Mouse (Mus musculus) left cerebral cortex, postnatal 14 days (tissue): Measurements from ENCODE around the gene Dlx5. TPM values are rescaled to one million over a fixed set of nuclear protein-coding genes. Genes with fewer than 3 reads are reported as not detected.

Source experiments
- DNase-seq, 2 experiments: peaks; one replicate each; pipeline ENCODE4 v3.0.0; 2021 to 2022; ENCODE audit warnings: low spot score in 2 of 2, mixed read lengths in 1 of 2
- intact Hi-C: fragments of 180-260 bp; cut with DNase I; formaldehyde crosslinking; loops from one replicate; pipeline ENCODE4 v1.15.1; 2025
- total RNA-seq, 2 experiments: library from RNA; stranded (reverse); gene quantifications; 2 replicates each; pipeline ENCODE4 v1.2.3; 2021

Dlx5 gene
- total RNA-seq, 2 experiments from 2014 or later, result 6.4 to 6.9 TPM

DNA sequence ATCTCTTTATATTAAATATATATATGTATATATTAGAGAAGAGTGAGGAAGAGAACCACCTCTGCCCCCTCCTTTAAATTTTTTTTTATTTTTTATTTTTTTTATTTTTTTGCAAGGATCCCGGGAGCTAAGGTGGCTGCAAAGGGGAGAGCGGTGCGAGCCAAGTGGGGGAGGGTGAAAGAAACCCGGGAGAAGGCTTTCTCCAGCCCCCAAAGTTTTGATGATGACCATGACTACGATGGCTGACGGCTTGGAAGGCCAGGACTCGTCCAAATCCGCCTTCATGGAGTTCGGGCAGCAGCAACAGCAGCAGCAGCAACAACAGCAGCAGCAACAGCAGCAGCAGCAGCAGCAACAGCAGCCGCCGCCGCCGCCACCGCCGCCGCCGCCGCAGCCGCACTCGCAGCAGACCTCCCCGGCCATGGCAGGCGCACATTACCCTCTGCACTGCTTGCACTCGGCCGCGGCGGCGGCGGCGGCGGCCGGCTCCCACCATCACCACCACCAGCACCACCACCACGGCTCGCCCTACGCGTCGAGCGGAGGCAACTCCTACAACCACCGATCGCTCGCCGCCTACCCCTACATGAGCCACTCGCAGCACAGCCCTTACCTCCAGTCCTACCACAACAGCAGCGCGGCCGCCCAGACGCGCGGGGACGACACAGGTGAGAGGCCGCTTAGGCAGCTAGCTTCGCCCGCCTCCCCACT lies 18.6 kb downstream of the Dlx5 start, which contains the start of gene Dlx6:
Gene Dlx6 (plus strand): TSS at position 175 of the 711 bp plus-strand sequence.
- DNase-seq, result no peak
- intact Hi-C loops, result no loop called here

DNA sequence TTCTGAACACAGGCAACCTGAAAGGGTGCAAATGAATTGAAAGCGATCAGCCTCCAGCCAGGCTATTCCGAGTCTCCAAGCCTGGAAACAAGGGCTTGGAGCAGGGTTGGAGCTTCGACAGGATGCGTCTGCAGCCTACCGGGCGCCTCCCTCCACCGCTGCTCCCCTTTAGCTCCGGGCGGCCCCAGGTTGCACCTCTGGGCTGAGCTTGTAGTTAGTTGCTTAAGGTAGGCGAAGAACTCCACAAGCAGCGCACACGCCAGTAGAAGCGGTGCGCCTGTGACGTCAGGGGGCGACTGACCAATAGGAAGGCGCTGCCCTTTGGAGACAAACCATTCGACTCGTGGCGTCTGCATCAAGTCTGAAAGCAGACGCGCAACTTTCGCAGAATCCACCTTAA lies 19.3 kb downstream of the Dlx5 start:
- intact Hi-C loops, result no loop called here
- peak; percentile 45 to 70 for DNase-seq

DNA sequence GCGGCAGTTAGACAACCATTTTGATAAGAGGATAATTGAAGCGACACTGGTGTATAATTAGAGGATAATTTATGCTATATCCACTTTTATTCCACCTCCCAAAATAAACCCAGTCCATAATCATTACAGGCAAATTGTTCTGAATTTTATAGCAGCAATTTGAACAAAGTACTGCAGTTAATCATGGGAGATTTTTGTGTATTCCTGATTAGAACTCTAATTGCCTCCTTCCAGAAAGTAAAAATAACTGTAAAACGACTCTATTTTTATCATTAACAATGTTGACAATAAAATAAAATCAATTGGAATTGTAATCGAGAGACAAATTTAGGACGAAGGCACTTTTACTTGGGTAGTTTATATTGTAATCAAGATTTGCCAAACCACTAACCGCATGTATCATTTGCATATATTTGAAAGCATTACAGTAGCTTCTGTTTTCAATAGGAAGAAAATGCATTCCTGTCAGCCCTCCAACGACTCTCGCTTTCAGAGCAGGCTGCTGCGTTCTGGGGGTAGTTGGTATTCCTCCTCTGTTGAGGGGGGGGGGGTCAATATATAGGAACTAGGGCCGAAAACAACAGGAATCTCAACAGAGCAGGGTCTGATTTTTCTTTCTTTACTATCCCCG lies 20.0 kb downstream of the Dlx5 start:
- DNase-seq, result no peak
- intact Hi-C loops, result no loop called here

DNA sequence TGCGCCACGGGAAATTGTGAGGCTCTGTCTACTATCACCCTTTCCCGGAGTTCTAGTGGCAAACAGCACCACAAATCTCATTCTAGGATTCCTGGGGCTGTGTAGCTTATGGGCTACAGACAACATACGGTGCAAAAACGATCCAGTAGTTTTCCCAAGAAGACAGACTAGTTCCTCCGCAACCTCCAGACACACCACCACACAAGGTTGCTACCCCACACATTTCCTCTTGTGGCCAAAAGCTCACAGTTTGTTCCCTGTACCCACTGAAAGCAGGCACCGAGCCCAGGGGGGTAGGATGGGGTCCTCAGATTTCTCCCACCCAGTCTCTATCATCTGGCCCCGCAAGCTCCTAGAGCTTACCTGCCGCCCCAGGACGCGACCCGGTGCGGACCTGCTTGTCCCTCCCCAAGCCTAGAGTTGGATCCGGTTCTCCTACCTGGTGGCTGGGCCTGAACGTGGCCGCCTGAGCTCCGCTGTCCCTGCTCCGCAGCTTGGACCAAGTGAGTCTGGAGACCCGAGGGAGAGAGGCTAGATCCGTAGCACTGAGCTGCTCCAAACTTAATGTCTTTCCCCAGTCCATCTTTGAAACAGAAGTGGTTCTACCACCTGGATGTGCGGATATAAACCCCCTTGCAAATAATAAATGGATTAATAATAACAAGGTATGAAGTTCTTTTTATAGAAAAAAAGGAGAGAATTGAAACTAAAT lies 20.6 kb downstream of the Dlx5 start:
- no peak for DNase-seq
- intact Hi-C loops, result no loop called here

DNA sequence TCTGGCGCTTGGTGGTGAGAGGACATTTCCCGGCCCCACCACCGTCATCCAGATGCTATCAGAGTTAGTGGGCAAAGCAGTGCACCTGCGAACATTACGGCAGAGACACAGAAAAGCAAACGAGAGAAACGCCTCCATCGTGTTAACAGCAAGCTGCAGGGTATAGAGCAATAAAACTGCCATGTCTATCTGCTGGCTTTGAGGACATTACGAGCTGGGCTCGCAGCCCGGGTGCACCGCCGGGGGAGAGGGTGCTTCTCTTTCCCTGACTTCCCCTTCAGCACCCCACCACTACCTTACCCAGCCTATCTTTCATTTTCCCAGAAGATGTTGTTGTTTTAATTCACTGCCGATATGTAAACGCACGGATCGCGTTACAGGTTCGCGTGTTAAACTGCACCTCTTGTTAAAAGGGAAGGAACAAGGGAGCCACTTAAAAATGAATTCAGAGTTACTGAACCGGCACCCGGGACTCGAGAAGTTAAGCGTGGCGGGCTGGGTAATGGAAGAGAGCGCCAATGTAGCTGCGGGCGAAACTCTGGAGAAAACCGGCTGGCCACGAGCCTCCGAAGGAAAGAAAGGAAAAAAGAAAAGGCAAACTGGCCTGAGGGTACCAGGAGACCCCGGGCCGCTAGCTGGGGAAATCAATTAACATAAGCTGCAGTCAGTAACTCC lies 21.3 kb downstream of the Dlx5 start:
- intact Hi-C loops, result no loop called here
- DNase-seq, result no peak

DNA sequence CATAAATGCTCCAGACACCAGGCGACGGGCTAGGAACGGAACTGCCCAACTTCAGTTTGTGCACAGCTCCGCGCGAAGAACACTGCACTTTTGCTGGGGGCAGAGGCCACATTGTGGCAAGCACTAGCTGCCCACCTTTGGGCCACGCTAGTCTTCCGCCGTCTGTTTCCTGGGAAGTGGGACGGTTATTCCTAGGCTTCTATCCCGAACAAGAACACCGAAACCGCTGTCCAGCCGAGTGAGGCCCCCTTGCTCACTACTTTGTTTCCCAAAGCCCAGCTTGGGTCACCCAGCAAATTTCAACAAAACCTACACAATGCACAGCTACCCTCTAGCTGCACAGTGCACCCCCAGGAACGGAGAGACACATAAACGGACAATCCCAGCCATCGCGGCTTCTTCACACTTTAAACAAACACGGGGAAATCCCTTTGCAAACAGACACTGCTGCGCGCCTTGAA lies 21.9 kb downstream of the Dlx5 start:
- intact Hi-C loops, result no loop called here

DNA sequence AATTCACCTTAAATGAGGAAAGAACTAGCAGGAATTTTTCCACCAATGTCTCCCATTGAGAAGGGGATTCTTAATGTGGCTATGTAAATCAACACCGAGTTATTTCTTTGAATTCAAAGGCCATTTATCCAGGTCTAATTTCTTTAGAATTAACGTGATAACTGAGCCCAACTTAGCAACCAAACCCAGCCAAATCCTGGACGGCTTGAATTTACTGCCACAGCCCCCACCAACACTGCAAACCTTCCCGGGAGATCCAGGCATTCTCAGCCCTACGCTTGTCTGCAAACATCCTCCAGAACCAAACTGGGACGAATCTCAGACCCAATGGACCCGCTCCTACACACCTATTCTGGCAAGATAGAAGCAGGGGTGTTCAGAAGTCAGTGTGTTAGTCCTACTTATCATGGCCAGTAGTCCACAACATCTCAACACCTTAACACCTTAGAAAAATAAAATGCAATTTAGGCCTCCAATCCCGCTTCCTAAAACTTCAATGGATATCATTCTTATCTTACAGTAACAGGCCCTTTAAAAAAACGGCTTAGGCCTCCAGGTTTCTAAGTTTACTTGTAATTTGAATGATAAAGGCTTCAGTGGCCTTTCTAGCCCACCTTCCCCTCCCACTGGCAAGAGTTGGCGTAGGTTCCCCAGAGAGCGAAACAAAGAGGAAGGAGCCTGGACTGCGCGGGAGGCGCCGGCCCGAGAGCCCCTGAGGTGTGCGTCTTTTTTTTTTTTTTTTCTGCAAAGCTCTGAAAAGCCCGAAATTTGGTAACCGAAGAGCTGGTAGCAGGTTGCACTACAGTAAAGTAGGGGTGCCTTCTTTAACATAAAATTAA lies 22.6 kb downstream of the Dlx5 start:
- DNase-seq, result no peak
- intact Hi-C loops, result no loop called here

More for the DNA sequence above, 21.9 kb downstream of the Dlx5 start:
- DNase-seq, result no peak

DNA sequence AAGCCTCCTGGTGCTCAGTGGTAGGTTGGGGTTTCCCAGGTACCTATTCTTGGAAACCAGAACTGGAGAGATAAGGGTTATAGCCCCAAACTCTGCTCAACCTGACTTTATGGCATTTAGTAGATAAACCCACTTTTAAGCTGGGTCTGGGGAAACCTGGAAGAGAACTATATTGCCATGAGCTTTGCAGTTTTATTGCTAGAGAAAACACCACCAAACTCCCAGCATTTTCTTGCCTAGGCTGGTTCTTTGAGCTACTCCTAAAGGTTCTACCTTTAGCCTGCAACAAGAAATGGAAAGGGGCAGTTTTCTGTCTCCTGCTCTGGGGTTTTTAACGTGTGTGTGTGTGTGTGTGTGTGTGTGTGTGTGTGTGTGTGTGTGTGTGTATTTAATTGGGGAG lies 23.3 kb downstream of the Dlx5 start:
- intact Hi-C loops, result no loop called here
- no peak for DNase-seq

DNA sequence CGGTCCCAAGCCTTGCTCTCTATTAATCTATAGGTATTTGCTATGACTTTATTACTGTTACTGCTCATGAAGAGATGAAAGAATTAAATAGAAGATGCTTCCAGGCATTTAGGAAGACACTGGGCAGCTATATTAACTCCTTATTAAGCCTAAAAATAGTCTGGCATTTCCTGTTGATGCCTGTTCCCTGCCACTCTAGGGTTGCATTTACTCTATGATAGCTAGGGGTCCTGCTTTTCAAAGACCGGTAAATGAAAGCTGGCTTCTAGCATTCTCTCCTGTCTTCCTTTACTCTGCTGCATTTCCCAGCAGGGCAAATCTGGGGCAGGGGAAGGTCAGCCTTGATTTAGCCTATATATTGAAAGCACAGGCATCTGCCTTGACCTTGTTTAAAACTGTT lies 24.1 kb downstream of the Dlx5 start:
- DNase-seq, result no peak
- intact Hi-C loops, result no loop called here

DNA sequence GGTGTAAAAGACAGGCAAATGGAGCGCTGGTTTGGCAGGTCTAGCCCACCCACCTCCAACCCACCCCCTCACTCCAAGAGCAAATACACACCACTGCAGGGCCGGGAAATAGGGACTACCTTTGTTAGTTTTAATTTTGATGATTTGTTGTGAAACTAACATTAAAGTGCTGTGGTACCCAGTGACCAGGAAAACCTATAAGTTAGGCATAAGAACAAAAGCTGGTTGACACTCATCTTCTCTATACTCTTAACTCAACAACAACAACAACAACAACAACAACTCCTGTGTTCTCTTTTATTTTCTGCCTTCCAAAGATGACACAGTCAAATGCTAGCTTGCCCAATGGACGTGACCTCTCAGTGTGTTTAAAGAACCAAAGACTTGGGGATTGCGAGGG lies 25.0 kb downstream of the Dlx5 start:
- intact Hi-C loops, result no loop called here
- DNase-seq, result no peak

DNA sequence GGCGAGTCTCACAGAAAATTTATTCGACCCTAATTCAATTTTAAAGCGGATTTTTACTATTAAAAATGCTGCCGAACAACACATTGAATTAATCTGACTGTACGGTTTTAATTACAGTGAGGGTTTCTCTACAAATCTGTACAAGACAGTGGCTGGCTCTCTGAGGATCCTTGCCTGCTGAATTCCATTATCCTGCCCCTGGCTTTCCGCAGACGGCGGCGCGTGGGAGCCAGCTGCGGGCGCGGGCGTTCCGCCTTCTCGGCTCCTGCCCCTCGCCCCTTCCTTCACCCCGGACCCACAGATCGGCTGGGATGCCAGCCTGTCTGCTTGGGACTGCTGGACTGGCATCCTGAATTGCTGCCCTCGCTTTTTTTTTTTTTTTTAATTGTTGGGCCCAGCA lies 25.6 kb downstream of the Dlx5 start:
- DNase-seq, result no peak
- intact Hi-C loops, result no loop called here

DNA sequence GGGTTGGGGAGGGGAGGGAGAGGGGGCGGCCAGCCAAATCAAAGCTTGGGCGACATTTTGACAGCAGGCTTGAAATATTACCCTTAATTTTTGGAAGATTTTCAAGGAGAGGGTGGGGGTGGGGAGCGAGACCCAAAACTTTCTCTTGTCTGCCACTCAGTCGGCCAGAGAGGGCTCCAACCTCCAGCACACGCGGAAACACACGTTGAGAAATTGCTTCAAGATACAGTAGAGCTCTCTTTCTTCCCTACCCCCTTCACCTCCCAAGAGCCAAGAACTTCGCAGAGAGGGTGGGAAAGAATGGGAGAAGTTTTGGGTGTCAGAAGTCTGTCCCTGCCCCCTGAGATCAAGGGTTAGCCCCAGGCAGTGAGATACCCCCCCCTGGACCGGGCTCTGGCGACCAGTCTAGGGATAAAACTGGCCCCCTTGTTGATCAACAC lies 26.1 kb downstream of the Dlx5 start:
- no peak for DNase-seq
- intact Hi-C loops, result no loop called here

DNA sequence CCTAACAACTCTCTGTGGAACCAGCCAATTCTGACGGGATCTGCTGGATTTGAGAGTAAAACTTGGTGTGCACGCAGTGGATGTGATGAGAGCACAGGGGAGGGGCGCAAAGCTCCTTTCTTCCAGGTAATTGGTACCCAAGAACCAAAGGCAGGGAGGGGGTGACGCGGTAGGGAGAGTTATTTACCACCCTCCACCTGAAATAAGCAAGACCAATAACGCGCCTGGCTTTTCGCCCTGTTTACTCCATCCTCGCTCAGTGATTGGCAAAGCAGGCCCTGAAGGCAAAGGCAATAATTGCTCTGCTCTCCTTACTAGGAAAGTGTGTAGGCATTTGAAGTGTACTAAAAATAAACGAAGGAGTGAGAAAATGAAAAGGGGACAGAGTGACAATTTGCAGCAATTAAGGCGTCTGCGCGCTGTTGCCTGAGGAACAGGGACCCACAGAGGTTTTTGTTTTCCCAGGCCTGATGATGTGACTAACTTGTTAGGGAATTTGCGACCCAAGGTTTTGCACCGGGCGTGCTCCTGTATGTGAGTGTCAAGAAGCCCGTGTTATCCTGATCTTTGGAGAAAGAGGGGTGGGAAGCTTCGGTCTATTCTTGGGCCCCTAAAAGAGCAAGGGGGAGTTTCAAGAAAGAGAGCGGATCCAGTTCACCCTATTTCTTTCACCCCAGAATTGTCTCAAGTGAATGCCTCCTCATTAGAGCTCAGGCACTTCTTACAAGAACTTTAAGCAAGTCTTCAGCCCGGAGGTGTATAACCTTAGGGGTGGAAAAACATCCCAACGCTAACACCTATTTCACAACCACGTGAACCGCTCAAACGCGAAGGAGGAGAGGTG lies 26.8 kb downstream of the Dlx5 start:
- intact Hi-C loops, result no loop called here
- DNase-seq, result no peak

DNA sequence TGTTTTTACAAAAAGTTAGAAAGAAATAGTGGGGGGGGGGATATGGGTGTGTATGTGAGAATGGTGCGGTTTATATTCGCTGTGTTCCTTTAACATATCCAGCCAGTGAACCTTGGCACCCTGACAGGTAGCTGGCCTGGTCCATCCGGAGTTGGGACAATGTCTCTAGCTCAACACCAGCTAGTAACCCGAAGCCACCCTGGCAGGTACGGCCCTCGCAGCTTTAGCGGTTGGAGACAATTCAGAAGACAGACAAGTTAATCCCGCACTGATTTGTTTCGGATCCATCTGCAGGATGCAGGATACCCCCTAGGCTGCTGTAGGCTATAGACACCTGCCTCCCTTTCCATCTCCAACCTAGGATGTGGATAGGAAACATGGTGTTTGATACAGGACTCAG lies 27.7 kb downstream of the Dlx5 start:
- DNase-seq, result no peak
- intact Hi-C loops, result no loop called here

DNA sequence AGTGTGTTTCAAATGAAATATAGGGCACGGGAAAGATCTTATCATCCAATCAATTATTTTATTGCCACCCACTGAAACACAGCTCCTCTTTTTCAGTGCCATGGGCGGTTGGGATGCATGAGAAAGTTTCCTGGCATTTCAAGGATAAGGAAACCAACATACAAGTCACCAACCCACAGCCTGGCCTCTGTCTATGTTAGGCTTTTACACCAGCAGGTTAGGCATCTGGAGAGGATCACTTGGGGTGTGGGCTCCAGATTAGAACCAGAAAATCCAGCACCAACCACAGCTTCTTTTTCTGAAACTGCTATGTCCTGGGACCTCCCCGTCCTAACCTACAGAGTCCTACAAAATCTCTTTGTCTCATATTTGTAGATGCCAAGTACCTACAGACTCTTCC lies 28.9 kb downstream of the Dlx5 start:
- no peak for DNase-seq
- intact Hi-C loops, result no loop called here

DNA sequence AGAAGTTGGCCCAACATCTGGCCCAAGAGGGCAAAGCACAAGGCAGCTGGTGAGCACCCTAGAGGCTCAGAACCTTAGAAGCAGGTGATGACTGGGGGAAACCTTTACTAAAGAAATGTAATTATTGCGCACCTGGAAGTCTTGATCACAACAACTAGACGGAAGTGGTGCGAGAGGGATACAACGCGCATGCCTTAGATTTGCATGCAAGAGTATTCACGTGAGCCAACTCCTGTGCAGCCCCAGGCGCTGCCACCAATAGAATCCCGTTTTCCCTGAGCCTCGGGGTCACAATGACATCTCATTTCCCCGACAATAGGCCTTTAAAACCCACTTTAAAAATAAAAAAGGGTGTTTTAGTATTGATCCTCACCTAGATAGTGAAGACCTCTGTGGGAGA lies 30.7 kb downstream of the Dlx5 start:
- no peak for DNase-seq
- intact Hi-C loops, result no loop called here

DNA sequence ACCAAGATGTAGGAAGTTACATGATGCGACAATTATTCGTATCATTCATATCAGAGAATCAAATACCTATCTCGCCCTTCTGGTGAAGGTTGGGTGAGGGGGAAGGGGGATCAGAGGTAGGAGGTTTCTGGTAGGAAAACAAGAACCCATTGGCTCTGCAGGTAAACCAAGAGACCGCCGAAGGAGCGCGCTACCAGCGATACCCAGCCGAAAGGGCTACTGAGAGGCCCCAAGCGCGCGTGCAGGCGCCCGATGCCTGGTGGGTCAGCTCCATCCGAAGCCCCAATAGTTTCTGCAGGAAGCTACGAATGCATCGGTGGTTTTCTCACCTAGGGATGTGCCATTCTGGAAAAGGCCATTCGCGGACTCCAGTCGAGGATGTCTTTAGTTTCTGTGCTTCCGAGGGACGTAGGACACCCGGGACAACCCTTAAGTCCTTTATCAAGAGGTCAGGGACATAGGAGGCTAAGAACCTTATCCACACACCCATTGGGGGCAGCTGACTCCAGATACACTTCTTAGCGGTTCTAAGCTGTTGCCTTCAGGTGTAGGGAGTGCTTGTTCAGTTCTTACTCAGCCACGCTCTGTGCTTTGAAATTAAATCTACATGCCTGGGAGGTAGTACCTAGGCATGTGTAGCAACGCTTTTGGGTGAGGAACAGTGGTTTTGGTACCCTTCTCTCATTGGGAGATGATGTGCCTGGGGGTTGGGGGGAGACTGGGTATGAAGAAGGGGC lies 31.4 kb downstream of the Dlx5 start:
- DNase-seq, result no peak
- intact Hi-C loops, result no loop called here

DNA sequence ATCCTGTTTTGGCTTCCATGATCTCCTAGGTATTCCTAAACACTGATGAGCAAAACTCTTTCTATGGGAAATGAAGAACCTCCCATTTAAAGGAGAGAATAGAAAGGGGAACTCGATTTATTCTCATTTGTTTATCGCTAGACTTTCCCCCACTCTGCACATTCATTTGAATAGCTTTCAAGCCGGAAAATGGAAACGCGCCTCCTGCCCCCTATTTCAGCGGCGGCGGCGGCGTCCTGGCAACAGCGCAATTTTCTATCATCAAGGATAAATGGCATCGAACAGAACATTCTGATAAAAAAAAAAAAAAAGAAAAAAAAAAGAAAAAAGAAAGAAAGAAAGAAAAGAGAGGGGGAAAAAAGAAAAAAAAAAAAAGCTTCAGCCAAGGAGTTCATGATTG lies 32.1 kb downstream of the Dlx5 start:
- no peak for DNase-seq
- intact Hi-C loops, result no loop called here
